Mouse (Mus musculus) lung, embryonic 14.5 days (tissue): ENCODE measurements around the gene Exoc6b. TPM values are rescaled to one million over a fixed set of nuclear protein-coding genes. Genes with fewer than 3 reads are reported as not detected.

Source experiments
- ATAC-seq: fragments of 200-750 bp; cut with Nextera tagmentation; 2 replicates; pipeline ENCODE4 v1.8.0; 2017; ENCODE audit warnings: mild to moderate bottlenecking, moderate TSS enrichment, moderate library complexity; ENCODE audit not compliant: insufficient read depth
- DNase-seq: peaks from one replicate; pipeline ENCODE4 v3.0.0-alpha.2; 2015
- H3K27ac ChIP-seq: fragments of 300-500 bp; sonication (generic); 2 replicates; pipeline ENCODE4 v1.5.1; 2014; ENCODE audit warnings: low read depth, mild to moderate bottlenecking, moderate library complexity
- H3K27me3 ChIP-seq: fragments of 300-500 bp; sonication (generic); 2 replicates; pipeline ENCODE4 v1.6.1; 2014; ENCODE audit warnings: low read length, control low read depth; ENCODE audit not compliant: insufficient read depth
- H3K36me3 ChIP-seq: fragments of 300-500 bp; sonication (generic); 2 replicates; pipeline ENCODE4 v1.6.1; 2014; ENCODE audit warnings: control low read depth; ENCODE audit not compliant: insufficient read depth
- H3K4me1 ChIP-seq: fragments of 300-500 bp; sonication (generic); 2 replicates; pipeline ENCODE4 v1.6.1; 2014; ENCODE audit warnings: antibody characterized with exemption, control low read depth; ENCODE audit not compliant: insufficient read depth
- H3K4me2 ChIP-seq: fragments of 300-500 bp; sonication (generic); 2 replicates; pipeline ENCODE4 v1.6.1; 2014; ENCODE audit warnings: mild to moderate bottlenecking
- H3K4me3 ChIP-seq: fragments of 300-500 bp; sonication (generic); 2 replicates; pipeline ENCODE4 v1.5.1; 2014; ENCODE audit warnings: low read depth, low read length
- H3K9ac ChIP-seq: fragments of 300-500 bp; sonication (generic); 2 replicates; pipeline ENCODE4 v1.6.1; 2014
- H3K9me3 ChIP-seq: fragments of 300-500 bp; sonication (generic); 2 replicates; pipeline ENCODE4 v1.6.1; 2016; ENCODE audit warnings: low read depth, low read length, control low read depth
- CTCF ChIP-seq: IDR thresholded peaks from 2 replicates; pipeline ENCODE4 v1.5.1; 2016; ENCODE audit warnings: antibody characterized with exemption, low read depth
- whole genome bisulfite sequencing: fragments of 180-500 bp; shearing (Covaris S2); extraction: QIAGEN DNeasy Blood & Tissue Kit; methylation state at CpG from one replicate; pipeline ENCODE4 v1.1.7; 2014; 5-methylcytosine and 5-hydroxymethylcytosine counted together
- polyA plus RNA-seq: library from polyadenylated mRNA; unstranded; fragments of >200 nt; fragmentation: Nextera tagmentation; extraction: Ambion mirVana; gene quantifications from 2 replicates; pipeline ENCODE4 v1.2.1, GENCODE M21; 2014

The Exoc6b gene
- polyA plus RNA-seq, 1 experiment from 2014 or later, result 40.4 TPM

DNA sequence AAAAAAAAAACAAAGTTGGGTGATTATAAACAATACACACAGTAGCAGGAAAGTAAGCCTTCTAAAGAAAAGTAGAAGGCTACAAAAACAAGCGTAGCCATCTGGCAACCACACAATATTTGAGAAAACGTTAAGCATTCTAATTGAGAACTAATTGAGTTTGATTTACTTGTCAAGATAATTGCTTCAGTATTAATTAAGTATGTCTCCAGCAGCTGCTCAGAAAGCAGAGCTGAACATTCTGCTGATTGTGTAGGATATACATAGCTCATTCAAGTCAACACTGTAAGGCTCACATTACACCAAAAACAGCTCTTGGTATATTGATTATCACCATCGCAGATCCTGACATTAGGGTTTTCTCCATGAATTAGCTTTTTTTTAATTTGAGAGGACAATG lies 122.7 kb downstream of the Exoc6b start:
- ATAC-seq, result no peak
- Histone ChIP-seq H3K4me1 (0 out of 2 replicates have a peak, but pooled peaks cover 4% of the 10 kb centered on the region), H3K4me2 (no peak overlapping the region), H3K27me3 (no peaks in the 10 kb centered on the region), H3K9ac (no peak overlapping the region), H3K36me3 (no peaks in the 10 kb centered on the region), H3K9me3 (no peaks in the 10 kb centered on the region), H3K4me3 (no peak overlapping the region), H3K27ac (no peak overlapping the region)
- WGBS, result 42% methylated on average over 3 of the region's 3 CpGs
- no peak for TF ChIP-seq CTCF
- DNase-seq, result no peak

GRCm38 (mm10) chr6:84946106-84946505 lies 123.2 kb downstream of the Exoc6b start:
- WGBS, result 53% methylated on average over 2 of the region's 2 CpGs
- ATAC-seq, result no peak

DNA sequence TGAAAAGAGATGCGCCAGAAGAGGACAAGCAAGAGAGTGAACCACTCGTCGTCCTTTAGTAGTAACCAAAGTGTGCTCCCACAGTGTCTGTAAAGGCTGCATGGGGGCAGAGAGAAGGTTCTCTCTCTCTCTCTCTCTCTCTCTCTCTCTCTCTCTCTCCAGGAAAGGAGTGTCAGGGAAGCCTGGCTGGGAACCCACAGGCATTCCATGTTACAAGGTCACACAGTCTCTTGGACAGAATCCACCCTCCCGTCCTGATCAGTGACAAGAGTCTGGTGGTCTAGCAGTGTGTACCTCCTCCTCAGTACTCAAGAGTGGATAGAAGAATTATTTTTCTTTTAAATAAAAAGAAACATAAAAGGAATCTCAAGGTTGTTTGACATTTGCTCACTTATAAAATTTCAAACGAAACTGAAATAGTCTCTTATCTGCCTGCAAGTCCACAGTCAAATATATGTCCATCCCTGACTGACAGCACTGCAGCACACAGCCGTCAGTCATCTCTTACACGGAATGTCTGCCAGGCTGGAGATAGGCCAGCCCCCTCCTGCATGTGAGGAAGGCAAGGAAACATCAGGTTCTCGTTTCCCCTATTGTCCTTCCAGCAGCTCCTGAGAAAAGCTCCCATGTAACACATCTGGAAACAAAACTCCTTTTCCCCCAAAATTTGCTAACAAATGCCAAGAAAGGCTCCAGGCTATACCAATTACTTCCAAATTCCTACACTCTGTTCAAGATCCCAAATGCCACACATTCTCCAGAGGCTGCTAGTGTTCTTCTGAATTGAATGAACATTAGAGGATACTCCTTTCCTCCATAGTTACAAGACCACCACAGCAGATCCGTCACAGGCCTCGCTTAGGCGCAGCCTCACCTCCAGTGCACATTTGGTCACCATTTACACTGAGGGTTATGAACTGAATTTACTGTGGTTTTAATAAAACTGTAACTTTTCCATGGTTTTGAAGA lies 136.1 kb downstream of the Exoc6b start:
- DNase-seq, result peak; percentile 83
- peak; percentile 90 for ATAC-seq
- Histone ChIP-seq H3K4me1 (peaks cover 18% of the 10 kb centered on the region), H3K27ac (peak overlapping the region; percentile 78), H3K36me3 (no peaks in the 10 kb centered on the region), H3K9me3 (no peaks in the 10 kb centered on the region), H3K4me2 (no peak overlapping the region; the same call in 1 of the 2 replicates), H3K9ac (no peak overlapping the region), H3K27me3 (no peaks in the 10 kb centered on the region), H3K4me3 (no peak overlapping the region)
- TF ChIP-seq CTCF, result no peak
- 32% methylated on average over 11 of the region's 11 CpGs for WGBS

More at GRCm38 (mm10) chr6:84946106-84946505, 123.2 kb downstream of the Exoc6b start:
- no peak overlapping the region for H3K9ac ChIP-seq
- no peaks in the 10 kb centered on the region for H3K27me3 ChIP-seq
- 0 out of 2 replicates have a peak, but pooled peaks cover 4% of the 10 kb centered on the region for H3K4me1 ChIP-seq
- DNase-seq, result no peak
- H3K36me3 ChIP-seq, result no peaks in the 10 kb centered on the region
- H3K4me2 ChIP-seq, result no peak overlapping the region
- no peak for TF ChIP-seq CTCF
- H3K4me3 ChIP-seq, result no peak overlapping the region
- H3K9me3 ChIP-seq, result no peaks in the 10 kb centered on the region
- H3K27ac ChIP-seq, result no peak overlapping the region

GRCm38 (mm10) chr6:84931051-84931450 lies 138.3 kb downstream of the Exoc6b start:
- Histone ChIP-seq H3K9me3 (no peaks in the 10 kb centered on the region), H3K4me1 (peaks cover 18% of the 10 kb centered on the region), H3K9ac (no peak overlapping the region), H3K4me2 (no peak overlapping the region), H3K27me3 (no peaks in the 10 kb centered on the region), H3K27ac (peak overlapping the region; percentile 55), H3K4me3 (no peak overlapping the region), H3K36me3 (no peaks in the 10 kb centered on the region)
- 35% methylated on average over 1 of the region's 1 CpGs for WGBS
- TF ChIP-seq CTCF, result no peak
- ATAC-seq (peak; percentile 67), DNase-seq (peak; percentile 70)

DNA sequence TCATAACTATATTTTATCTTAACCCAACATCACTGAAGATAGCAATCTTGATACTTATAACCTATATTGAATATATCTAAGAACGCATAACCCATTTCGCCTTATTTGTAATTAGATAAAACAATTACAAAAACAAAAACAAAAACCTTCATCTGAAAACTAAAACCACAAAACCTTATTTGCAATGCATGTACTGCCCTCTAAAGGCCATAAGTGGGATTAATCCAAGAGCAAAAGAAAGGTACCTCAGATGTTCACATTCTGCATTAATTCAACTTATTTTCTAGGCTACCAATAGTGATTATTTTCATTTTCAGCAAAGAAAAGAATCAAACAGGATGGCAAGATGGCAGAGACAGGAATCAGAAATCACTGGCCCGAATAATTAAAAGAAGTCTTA lies 143.2 kb downstream of the Exoc6b start:
- Histone ChIP-seq H3K9ac (no peak overlapping the region), H3K9me3 (no peaks in the 10 kb centered on the region), H3K27me3 (no peaks in the 10 kb centered on the region), H3K4me1 (peaks cover 5% of the 10 kb centered on the region), H3K27ac (no peak overlapping the region), H3K4me2 (no peak overlapping the region), H3K36me3 (no peaks in the 10 kb centered on the region), H3K4me3 (no peak overlapping the region)
- 62% methylated on average over 3 of the region's 3 CpGs for WGBS
- peak; percentile 73 for DNase-seq
- TF ChIP-seq CTCF, result peak; percentile 72
- no peak for ATAC-seq

DNA sequence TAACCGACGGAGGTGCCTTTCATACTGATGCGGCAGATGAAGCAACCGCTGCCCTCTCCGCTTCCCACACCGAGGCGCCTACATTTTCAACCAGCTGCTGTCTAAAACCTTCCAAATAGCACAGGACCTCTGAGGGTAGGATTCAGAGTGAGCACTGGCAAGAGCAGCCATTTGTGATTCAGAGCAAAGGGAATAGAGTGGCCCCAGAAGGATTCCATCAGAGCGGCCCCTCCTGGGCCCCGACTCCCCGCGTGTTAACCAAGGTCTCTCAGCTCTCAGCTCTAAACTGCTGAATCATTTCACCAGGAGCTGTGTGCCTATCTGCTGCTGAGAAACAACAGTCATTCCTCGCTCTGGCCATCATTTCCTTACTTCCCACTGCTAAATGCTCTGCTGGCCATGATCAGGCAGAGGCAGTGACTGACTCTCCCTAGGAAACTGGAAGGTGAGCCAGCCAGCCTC lies 145.5 kb downstream of the Exoc6b start:
- no peak overlapping the region for H3K27ac ChIP-seq
- no peak; the same call in 1 of the 2 replicates for ATAC-seq
- no peaks in the 10 kb centered on the region for H3K9me3 ChIP-seq
- no peak overlapping the region for H3K4me2 ChIP-seq
- peak; percentile 32 for DNase-seq
- 40% methylated on average over 12 of the region's 12 CpGs for WGBS
- no peaks in the 10 kb centered on the region for H3K4me1 ChIP-seq
- no peak for TF ChIP-seq CTCF
- H3K27me3 ChIP-seq, result no peaks in the 10 kb centered on the region
- H3K9ac ChIP-seq, result no peak overlapping the region
- no peak overlapping the region for H3K4me3 ChIP-seq
- no peaks in the 10 kb centered on the region for H3K36me3 ChIP-seq

DNA sequence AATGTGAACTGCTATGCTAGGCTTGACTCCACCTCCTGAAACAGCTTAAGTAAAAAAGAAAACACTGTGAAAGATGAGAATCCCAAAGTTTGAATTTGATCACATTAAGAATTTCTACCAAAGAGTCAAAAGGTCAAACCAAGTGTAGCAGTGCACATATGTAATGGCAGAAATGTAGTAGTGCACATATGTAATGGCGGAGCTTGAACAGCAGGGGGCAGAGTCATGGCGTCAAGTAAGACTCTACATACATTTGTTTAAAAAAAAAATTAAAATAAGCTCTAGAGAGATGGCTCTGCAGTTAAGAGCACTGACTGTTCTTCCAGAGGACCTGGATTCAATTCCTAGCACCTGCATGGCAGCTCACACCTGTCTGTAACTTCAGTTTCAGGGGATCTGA lies 153.0 kb downstream of the Exoc6b start:
- ATAC-seq, result no peak
- H3K36me3 ChIP-seq, result no peaks in the 10 kb centered on the region
- H3K27me3 ChIP-seq, result no peaks in the 10 kb centered on the region
- no peak overlapping the region for H3K27ac ChIP-seq
- peak; percentile 80 for DNase-seq
- H3K4me2 ChIP-seq, result no peak overlapping the region
- WGBS, result 28% methylated on average over 2 of the region's 2 CpGs
- H3K4me3 ChIP-seq, result no peak overlapping the region
- peak; percentile 75 for TF ChIP-seq CTCF
- H3K4me1 ChIP-seq, result no peaks in the 10 kb centered on the region
- H3K9ac ChIP-seq, result no peak overlapping the region
- no peaks in the 10 kb centered on the region for H3K9me3 ChIP-seq
